ENCODE assay signal across 8 mouse cellular contexts in the genomic region with DNA sequence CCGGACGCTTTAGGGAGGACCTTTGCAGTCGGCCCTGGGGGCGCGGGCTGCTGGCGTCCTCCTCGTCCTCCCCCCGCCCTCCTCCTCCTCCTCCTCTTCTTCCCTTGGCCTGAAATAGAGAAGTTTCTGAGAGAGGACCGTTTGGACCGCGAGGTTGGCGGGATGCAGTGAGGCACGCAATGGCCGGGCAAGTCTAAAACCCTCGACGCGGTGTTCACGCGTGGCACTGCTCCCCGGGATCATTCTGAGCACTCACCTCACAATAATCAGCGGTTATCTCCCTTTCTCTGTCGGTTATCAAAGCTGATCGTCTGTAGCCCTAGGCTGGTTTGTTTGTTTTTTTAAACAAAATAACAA. TPM values are rescaled to one million over a fixed set of nuclear protein-coding genes. Genes with fewer than 3 reads are reported as not detected.
A peak's percentile ranks its signal among the peaks of the same experiment; 100 is the strongest.
DNase-seq lines count a peak whose midpoint lies in the region; ATAC-seq and TF ChIP-seq lines count a peak whose summit lies in the region.

No protein-coding gene starts in this region.

- H3K4me1 ChIP-seq in heart, embryonic 13.5 days: peaks cover 58% of the 10 kb centered on the region
- peaks cover 10 to 13% of the 10 kb centered on the region in 2 experiments for H3K4me1 ChIP-seq in MEL (ENCODE audit: control insufficient read depth in 1 of 2, insufficient read depth in 2 of 2, low read length in 2 of 2)
- H3K4me1 ChIP-seq in hindbrain, embryonic 12.5 days: peaks cover 16% of the 10 kb centered on the region
- peaks cover 14% of the 10 kb centered on the region; the same call in 1 of the 2 replicates for H3K4me1 ChIP-seq in midbrain, embryonic 11.5 days (ENCODE audit: control insufficient read depth, insufficient read depth, low read length)

- H3K9ac ChIP-seq in heart, embryonic 13.5 days: peak overlapping the region; percentile 99
- H3K9ac ChIP-seq in MEL (ENCODE audit: control insufficient read depth, low read depth, low read length, poor library complexity, severe bottlenecking): peak overlapping the region; percentile 100
- peak overlapping the region; percentile 97 for H3K9ac ChIP-seq in hindbrain, embryonic 12.5 days
- H3K9ac ChIP-seq in midbrain, embryonic 11.5 days (ENCODE audit: low read length): peak overlapping the region; percentile 99

- ATAC-seq in heart, embryonic 13.5 days (ENCODE audit: extremely low read depth, insufficient number of reproducible peaks, low FRiP score, low TSS enrichment): 0 out of 2 replicates have a peak, but pooled peaks have one; percentile 20
- peak; percentile 82 for ATAC-seq in hindbrain, embryonic 12.5 days (ENCODE audit: low FRiP score)
- peak; percentile 75; the same call in 1 of the 2 replicates for ATAC-seq in midbrain, embryonic 11.5 days (ENCODE audit: low FRiP score)

- 0% methylated on average over 23 of the region's 23 CpGs for whole genome bisulfite sequencing in heart, embryonic 13.5 days
- WGBS in hindbrain, embryonic 12.5 days: 0% methylated on average over 20 of the region's 23 CpGs
- under 1% methylated on average over 22 of the region's 23 CpGs for WGBS in midbrain, embryonic 11.5 days

- DNase-seq in heart, postnatal 10 days: no peak
- DNase-seq in MEL (ENCODE audit: low read depth, low spot score): no peak
- DNase-seq in midbrain, embryonic 11.5 days (ENCODE audit: low spot score, missing footprints): no peak
- no peak for DNase-seq in ovary, postnatal 36 days (ENCODE audit: low spot score)
- no peak for DNase-seq in right cerebral cortex, postnatal 10 days (ENCODE audit: low spot score in 2 of 2)
- no peak for DNase-seq in adrenal gland, postnatal 10 days

- H3K79me2 ChIP-seq in MEL (ENCODE audit: control insufficient read depth, insufficient read depth, low read length, poor library complexity): peaks cover 45% of the 10 kb centered on the region

- H3K9me3 ChIP-seq in heart, embryonic 13.5 days: no peaks in the 10 kb centered on the region
- H3K9me3 ChIP-seq in MEL (replicated peaks; ENCODE audit: insufficient read depth, low read length): no peaks in the 10 kb centered on the region
- H3K9me3 ChIP-seq in hindbrain, embryonic 12.5 days (replicated peaks): no peaks in the 10 kb centered on the region
- no peaks in the 10 kb centered on the region for H3K9me3 ChIP-seq in midbrain, embryonic 11.5 days (ENCODE audit: control insufficient read depth, low read length)

- no peaks in the 10 kb centered on the region for H3K27me3 ChIP-seq in heart, embryonic 13.5 days (replicated peaks)
- no peaks in the 10 kb centered on the region for H3K27me3 ChIP-seq in MEL (ENCODE audit: control insufficient read depth in 1 of 2, insufficient read depth in 2 of 2, low read length in 2 of 2)
- H3K27me3 ChIP-seq in hindbrain, embryonic 12.5 days: no peaks in the 10 kb centered on the region
- H3K27me3 ChIP-seq in midbrain, embryonic 11.5 days (ENCODE audit: control insufficient read depth, insufficient read depth, low read length): no peaks in the 10 kb centered on the region

- peaks cover 13% of the 10 kb centered on the region for H3K36me3 ChIP-seq in heart, embryonic 13.5 days
- H3K36me3 ChIP-seq in MEL (ENCODE audit: control insufficient read depth in 1 of 2, insufficient read depth in 2 of 2, low read length in 2 of 2): peaks cover 12 to 25% of the 10 kb centered on the region in 2 experiments
- H3K36me3 ChIP-seq in hindbrain, embryonic 12.5 days: 0 out of 2 replicates have a peak, but pooled peaks cover 4% of the 10 kb centered on the region
- H3K36me3 ChIP-seq in midbrain, embryonic 11.5 days (ENCODE audit: control insufficient read depth, insufficient read depth, low read length): peaks cover 5% of the 10 kb centered on the region; the same call in 1 of the 2 replicates

- peak overlapping the region; percentile 97 for H3K4me2 ChIP-seq in heart, embryonic 13.5 days
- peak overlapping the region; percentile 69 for H3K4me2 ChIP-seq in hindbrain, embryonic 12.5 days (replicated peaks)
- peak overlapping the region; percentile 46 for H3K4me2 ChIP-seq in midbrain, embryonic 11.5 days

- TF ChIP-seq CTCF in MEL (IDR thresholded peaks at IDR 0.05 in 2 of 3, conservative IDR thresholded peaks at IDR 0.05 in 1 of 3; ENCODE audit: control insufficient read depth in 1 of 3, insufficient read depth in 1 of 3, low read depth in 2 of 3, low read length in 3 of 3, poor library complexity in 1 of 3, severe bottlenecking in 1 of 3): no peak

- no peak for TF ChIP-seq RAD21 in MEL (IDR thresholded peaks at IDR 0.05; ENCODE audit: low read depth, low read length)

- peak overlapping the region; percentile 100 for H3K27ac ChIP-seq in heart, embryonic 13.5 days (replicated peaks)
- H3K27ac ChIP-seq in MEL (ENCODE audit: control insufficient read depth, low read depth, low read length): peak overlapping the region; percentile 95
- H3K27ac ChIP-seq in hindbrain, embryonic 12.5 days: peak overlapping the region; percentile 99
- peak overlapping the region; percentile 98 for H3K27ac ChIP-seq in midbrain, embryonic 11.5 days (ENCODE audit: low read depth, low read length)

- intact Hi-C loops in heart, postnatal 10 days (cut with DNase I): no loop called here

- no peak for TF ChIP-seq EP300 in MEL (IDR thresholded peaks at IDR 0.05; ENCODE audit: low read depth in 1 of 2, low read length in 2 of 2)

- TF ChIP-seq POLR2A in MEL (IDR thresholded peaks at IDR 0.05; ENCODE audit: control insufficient read depth in 1 of 2, insufficient read depth in 1 of 2, low read depth in 1 of 2, low read length in 2 of 2, poor library complexity in 1 of 2): no peak

- peak overlapping the region; percentile 97 for H3K4me3 ChIP-seq in heart, embryonic 13.5 days
- peak overlapping the region; percentile 87 to 94 for H3K4me3 ChIP-seq in MEL (ENCODE audit: control insufficient read depth in 1 of 2, insufficient read depth in 1 of 2, low read depth in 2 of 2, low read length in 2 of 2)
- H3K4me3 ChIP-seq in hindbrain, embryonic 12.5 days: peak overlapping the region; percentile 98
- H3K4me3 ChIP-seq in midbrain, embryonic 11.5 days (ENCODE audit: low read depth, low read length): peak overlapping the region; percentile 100

TF ChIP-seq in MEL, 35 proteins besides CTCF, POLR2A, EP300 and RAD21:
- TF ChIP-seq MYC (IDR thresholded peaks at IDR 0.05; ENCODE audit: low read depth, low read length): 0 out of 2 replicates have a peak, but pooled peaks have one; percentile 16
- no peak for TF ChIP-seq CHD2 (IDR thresholded peaks at IDR 0.05; ENCODE audit: low read length)

RNA-seq across cellular contexts. Expression of a gene that starts 0.3 kb away (rescaled TPM):
- polyA plus RNA-seq in heart, embryonic 13.5 days (2015; fragmentation: Nextera tagmentation; extraction: Ambion mirVana): 24.2 and 25.6 TPM in 2 replicates
- 10 to 100 TPM; 37.6 to 38.9 TPM for total RNA-seq in heart, postnatal 10 days (2021)
- 60.1 and 61.2 TPM in 2 replicates for total RNA-seq in MEL (2012; rRNA removed)
- polyA plus RNA-seq in MEL (2012; ENCODE audit: insufficient read depth in 1 of 2, insufficient read length in 2 of 2, low read depth in 1 of 2, low replicate concordance in 2 of 2, missing spikeins in 1 of 2): 100 to 1,000 TPM in 1 of 2 experiments, 10 to 100 TPM in 1; 48.5 to 701 TPM
- 67.6 and 74.7 TPM in 2 replicates for polyA plus RNA-seq in hindbrain, embryonic 12.5 days (2016; fragmentation: Nextera tagmentation; extraction: Ambion mirVana)
- 68.5 and 71.3 TPM in 2 replicates for polyA plus RNA-seq in midbrain, embryonic 11.5 days (2014; fragmentation: Nextera tagmentation; extraction: Ambion mirVana)
- total RNA-seq in adrenal gland, postnatal 10 days (2021): 10 to 100 TPM; 53.2 to 59.0 TPM

RNA-seq across cellular contexts. Expression of a gene that starts 55.0 kb away (rescaled TPM):
- 1.8 and 1.9 TPM in 2 replicates for polyA plus RNA-seq in heart, embryonic 13.5 days (2015; fragmentation: Nextera tagmentation; extraction: Ambion mirVana)
- 10 to 100 TPM; 11.9 to 13.2 TPM for total RNA-seq in heart, postnatal 10 days (2021)
- 8.5 and 8.7 TPM in 2 replicates for total RNA-seq in MEL (2012; rRNA removed)
- 10 to 100 TPM in 1 of 2 experiments, not detected in 1; 15.3 TPM for polyA plus RNA-seq in MEL (2012; ENCODE audit: insufficient read depth in 1 of 2, insufficient read length in 2 of 2, low read depth in 1 of 2, low replicate concordance in 2 of 2, missing spikeins in 1 of 2)
- 15.0 and 17.7 TPM in 2 replicates for polyA plus RNA-seq in hindbrain, embryonic 12.5 days (2016; fragmentation: Nextera tagmentation; extraction: Ambion mirVana)
- 11.0 TPM in 2 replicates for polyA plus RNA-seq in midbrain, embryonic 11.5 days (2014; fragmentation: Nextera tagmentation; extraction: Ambion mirVana)
- 10 to 100 TPM in 1 of 2 experiments, 1 to 10 TPM in 1; 9.2 to 16.4 TPM for total RNA-seq in adrenal gland, postnatal 10 days (2021)

Comparison
In these comparisons a context has a peak if more than half of its experiments do, and no peak if none do; other contexts are left out.
1. ATAC-seq: peak in every context shown above with its lines; median percentile 82 in hindbrain, embryonic 12.5 days; 75 in midbrain, embryonic 11.5 days; 20 in heart, embryonic 13.5 days.
2. H3K4me2 ChIP-seq: peak in every context shown above with its lines; median percentile 97 in heart, embryonic 13.5 days; 69 in hindbrain, embryonic 12.5 days; 46 in midbrain, embryonic 11.5 days.